Mouse (Mus musculus): Measurements from ENCODE around the gene Snx29. TPM values are rescaled to one million over a fixed set of nuclear protein-coding genes. Genes with fewer than 3 reads are reported as not detected.

Gene Snx29
- total RNA-seq, 2 experiments from 2014 or later: 23.8 to 24.9 TPM

GRCm38 (mm10) chr16:11696767-11697166, 374.1 kb downstream of the Snx29 start:
- no peak overlapping the region for H3K27ac ChIP-seq
- TF ChIP-seq CTCF (conservative IDR thresholded peaks at IDR 0.05): no peak
- DNase-seq (ENCODE audit: low spot score in 2 of 2): no peak
- H3K4me3 ChIP-seq: no peak overlapping the region

DNA sequence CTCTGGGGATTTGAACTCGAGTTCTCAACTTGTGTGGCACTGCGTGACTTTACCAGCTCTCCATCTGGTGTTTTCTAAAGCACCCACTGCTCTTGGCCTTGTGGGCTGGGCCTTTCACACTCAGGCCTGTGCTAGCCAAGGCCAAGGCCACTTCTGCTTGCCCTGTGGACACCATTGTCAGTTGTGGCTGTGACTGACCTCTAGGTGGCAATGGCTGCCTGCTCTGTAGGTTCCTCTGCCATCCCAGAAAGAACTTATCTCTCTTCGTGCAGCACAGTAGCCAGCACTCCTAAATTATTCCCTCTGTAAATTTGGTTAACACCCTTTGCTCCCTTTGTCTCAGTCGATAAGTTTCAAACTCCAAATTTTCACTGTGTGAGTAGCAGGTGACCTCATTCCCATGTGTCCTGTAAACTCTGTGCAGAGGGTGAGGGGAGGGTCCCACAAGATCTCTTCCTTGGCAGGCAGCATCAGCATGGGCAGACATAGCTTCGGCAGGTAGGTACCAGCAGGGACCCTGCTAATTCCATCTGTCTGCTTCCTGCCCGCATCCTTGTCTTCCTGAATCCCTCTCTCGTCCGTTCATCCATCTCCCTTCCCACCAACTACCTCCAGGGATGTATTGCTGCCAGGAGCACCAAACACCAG, 375.1 kb downstream of the Snx29 start:
- peak; percentile 84 for TF ChIP-seq CTCF (conservative IDR thresholded peaks at IDR 0.05)
- Histone ChIP-seq H3K27ac (no peak overlapping the region), H3K4me3 (no peak overlapping the region)
- DNase-seq (ENCODE audit: low spot score in 2 of 2): peak; percentile 42 to 49

DNA sequence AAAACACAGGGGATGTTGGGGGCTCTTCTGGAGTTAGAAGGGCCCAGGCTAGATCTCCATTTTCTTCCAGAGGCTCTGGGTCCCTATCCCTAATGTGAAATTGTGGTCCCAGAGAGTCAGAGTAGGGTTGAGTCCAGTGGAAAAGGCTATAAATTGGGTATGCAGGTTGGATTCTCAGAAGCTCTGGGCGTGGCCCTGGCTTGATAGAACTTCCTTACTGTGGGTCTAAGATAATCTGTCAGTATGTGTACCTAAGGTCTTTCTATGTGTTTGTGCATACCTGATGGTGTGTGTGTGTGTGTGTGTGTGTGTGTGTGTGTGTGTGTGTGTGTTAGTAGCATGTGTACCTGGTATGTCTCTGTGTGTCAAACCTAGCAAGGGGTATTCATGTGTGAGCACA, 378.9 kb downstream of the Snx29 start:
- Histone ChIP-seq H3K27ac (no peak overlapping the region), H3K4me3 (no peak overlapping the region)
- DNase-seq (ENCODE audit: low spot score in 2 of 2): no peak
- TF ChIP-seq CTCF (conservative IDR thresholded peaks at IDR 0.05): no peak

- TF ChIP-seq CTCF (conservative IDR thresholded peaks at IDR 0.05): no peak
- no peak for DNase-seq (ENCODE audit: low spot score in 2 of 2)
- no peak overlapping the region for H3K4me3 ChIP-seq
- no peak overlapping the region for H3K27ac ChIP-seq
These were observed 381.4 kb downstream of the Snx29 start for GRCm38 (mm10) chr16:11704096-11704495.

DNA sequence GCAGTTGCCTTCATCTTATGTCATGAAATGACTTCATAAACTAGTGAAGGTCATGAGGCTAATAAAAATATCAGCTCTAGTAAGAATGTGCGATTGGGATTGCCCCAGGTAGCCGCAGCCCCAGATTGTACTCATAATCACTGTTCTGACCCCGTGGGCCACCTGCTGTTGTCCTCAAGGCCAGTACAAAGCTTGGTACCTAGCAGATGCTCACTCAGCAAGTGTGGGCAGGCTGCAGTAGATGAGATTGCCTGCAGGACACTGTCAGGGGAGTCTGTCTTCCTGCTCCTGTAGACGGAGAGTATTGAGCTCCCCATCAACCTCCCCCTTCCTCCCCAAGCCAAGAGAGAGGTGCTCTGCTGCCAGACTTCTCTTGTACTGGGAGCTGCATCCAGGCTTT, 382.7 kb downstream of the Snx29 start:
- Histone ChIP-seq H3K4me3 (no peak overlapping the region), H3K27ac (no peak overlapping the region; the same call in 1 of the 2 replicates)
- no peak for TF ChIP-seq CTCF (conservative IDR thresholded peaks at IDR 0.05)
- DNase-seq (ENCODE audit: low spot score in 2 of 2): no peak

GRCm38 (mm10) chr16:11708097-11708496, 385.4 kb downstream of the Snx29 start:
- TF ChIP-seq CTCF (conservative IDR thresholded peaks at IDR 0.05): no peak
- no peak for DNase-seq (ENCODE audit: low spot score in 2 of 2)
- Histone ChIP-seq H3K27ac (no peak overlapping the region), H3K4me3 (no peak overlapping the region)

DNA sequence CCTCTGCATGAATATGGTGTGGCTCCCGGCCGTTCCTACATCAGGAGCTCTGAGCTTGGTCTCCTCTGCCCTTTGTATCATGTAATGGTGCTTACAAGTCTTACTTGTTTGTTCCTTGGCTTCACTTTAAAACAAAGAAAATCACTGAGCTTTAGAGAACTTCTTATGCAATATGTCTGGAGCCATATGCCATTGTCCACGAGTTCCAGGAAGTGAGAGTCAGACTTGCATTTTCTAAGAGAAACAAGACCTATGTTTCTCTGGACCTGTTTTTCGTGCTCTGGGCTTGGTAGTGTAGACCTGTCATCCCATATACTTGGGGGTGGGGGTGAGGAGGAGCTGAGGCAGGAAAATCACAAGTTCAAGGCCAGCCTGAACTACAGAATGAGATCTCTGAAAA, 386.7 kb downstream of the Snx29 start:
- H3K27ac ChIP-seq: no peak overlapping the region
- no peak overlapping the region for H3K4me3 ChIP-seq
- no peak for DNase-seq (ENCODE audit: low spot score in 2 of 2)
- no peak for TF ChIP-seq CTCF (conservative IDR thresholded peaks at IDR 0.05)

DNA sequence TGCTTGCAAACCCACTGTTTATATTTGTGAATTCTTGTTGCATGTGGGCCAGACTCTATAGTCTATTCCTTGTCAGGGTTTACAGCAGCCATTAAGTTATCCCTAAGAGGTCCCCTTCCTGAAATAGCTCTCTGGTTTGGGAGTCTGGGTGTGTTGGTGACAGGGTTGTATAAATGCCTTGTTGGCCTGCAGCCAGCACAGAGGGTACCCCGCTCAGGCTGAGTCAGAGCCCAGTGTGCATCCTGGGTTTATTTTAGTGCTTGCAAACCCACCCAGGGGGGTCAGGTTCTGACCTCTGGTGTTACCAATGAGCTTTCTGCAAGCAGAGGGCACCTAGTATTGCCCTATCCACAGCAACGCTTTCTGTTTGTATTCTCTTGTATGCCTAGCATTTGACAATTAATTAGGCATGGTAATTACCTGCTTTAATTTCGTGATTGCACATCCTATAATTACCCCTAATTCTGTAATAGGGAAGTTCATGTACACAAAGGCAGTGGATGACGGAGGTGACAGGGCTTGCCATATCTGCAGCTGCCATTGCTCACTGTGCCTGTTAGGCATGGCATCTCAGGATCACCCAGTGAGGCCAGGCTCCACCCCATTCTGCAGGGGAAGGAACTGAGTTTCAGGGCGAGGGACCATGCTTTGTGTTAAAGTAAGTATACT, 387.4 kb downstream of the Snx29 start:
- no peak overlapping the region for H3K27ac ChIP-seq
- no peak for DNase-seq (ENCODE audit: low spot score in 2 of 2)
- no peak for TF ChIP-seq CTCF (conservative IDR thresholded peaks at IDR 0.05)
- no peak overlapping the region for H3K4me3 ChIP-seq

GRCm38 (mm10) chr16:11713265-11713865, 390.7 kb downstream of the Snx29 start:
- DNase-seq (ENCODE audit: low spot score in 2 of 2): no peak
- H3K4me3 ChIP-seq: no peak overlapping the region
- TF ChIP-seq CTCF (conservative IDR thresholded peaks at IDR 0.05): no peak
- no peak overlapping the region for H3K27ac ChIP-seq

- no peak for TF ChIP-seq CTCF (conservative IDR thresholded peaks at IDR 0.05)
- H3K4me3 ChIP-seq: no peak overlapping the region
- no peak for DNase-seq (ENCODE audit: low spot score in 2 of 2)
- no peak overlapping the region for H3K27ac ChIP-seq
These were observed 394.2 kb downstream of the Snx29 start for GRCm38 (mm10) chr16:11716932-11717331.

GRCm38 (mm10) chr16:11725901-11726300, 403.2 kb downstream of the Snx29 start:
- Histone ChIP-seq H3K27ac (no peak overlapping the region), H3K4me3 (no peak overlapping the region)
- no peak for DNase-seq (ENCODE audit: low spot score in 2 of 2)
- TF ChIP-seq CTCF (conservative IDR thresholded peaks at IDR 0.05): no peak

DNA sequence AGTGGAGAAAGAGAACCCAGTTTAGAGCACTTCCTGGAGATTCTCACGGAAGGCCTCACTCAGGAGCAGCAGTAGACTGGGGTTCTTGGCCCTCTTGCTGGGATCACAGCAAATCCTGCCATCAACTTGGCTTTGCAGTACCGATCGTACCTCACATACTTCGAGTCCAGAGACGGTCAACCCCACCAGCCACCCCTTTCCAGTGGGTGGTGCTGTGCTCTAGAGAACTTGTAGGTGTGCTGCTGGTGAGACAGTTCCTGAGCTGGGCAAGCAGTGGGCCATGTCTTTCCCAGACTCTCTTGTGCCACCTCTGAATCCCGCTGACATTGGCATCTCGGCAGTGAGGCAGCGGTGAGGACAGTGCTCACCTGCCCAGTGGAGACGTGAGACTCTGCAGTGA, 404.6 kb downstream of the Snx29 start:
- no peak overlapping the region for H3K27ac ChIP-seq
- DNase-seq (ENCODE audit: low spot score in 2 of 2): no peak
- no peak for TF ChIP-seq CTCF (conservative IDR thresholded peaks at IDR 0.05)

DNA sequence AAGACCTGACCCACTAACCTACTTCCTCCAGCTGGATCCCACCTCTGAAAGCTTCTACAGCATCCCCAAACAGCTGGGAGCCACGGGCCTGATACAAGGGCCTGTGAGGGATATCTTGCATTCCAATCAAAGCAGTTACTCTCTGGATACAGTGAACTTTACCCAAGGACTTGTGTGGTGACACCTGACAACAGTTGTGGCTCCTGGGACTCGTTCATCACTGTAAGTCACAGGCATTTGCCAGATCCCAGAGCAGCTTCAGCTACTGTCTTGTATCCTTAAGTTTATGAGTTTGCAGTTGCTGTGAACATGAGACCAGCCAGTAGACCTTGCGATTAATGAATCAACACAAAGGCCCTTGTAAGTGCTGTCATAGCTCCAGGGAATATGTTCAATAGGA, 405.4 kb downstream of the Snx29 start:
- Histone ChIP-seq H3K4me3 (no peak overlapping the region), H3K27ac (no peak overlapping the region)
- TF ChIP-seq CTCF (conservative IDR thresholded peaks at IDR 0.05): no peak
- no peak for DNase-seq (ENCODE audit: low spot score in 2 of 2)

More for the DNA sequence above, 404.6 kb downstream of the Snx29 start:
- no peak overlapping the region for H3K4me3 ChIP-seq

DNA sequence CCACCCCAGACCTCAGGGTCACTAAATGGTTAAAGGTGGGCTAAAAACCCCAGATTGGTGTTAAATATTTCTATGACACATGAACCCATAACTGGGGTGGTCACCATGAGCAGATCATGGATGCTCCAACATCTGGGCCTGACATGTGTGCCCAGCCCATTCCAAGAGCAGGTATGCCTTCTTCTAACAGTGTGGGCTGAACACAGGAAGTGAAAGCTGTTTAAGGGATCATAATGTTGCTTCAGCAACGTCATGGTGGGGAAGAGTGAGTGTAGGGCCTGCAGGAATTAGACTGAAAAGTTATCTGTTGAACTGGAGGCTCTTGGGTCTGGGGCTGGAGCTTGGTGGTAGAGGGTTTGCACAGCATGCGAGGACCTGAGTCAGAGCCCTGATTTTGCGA, 405.9 kb downstream of the Snx29 start:
- Histone ChIP-seq H3K4me3 (no peak overlapping the region), H3K27ac (no peak overlapping the region)
- no peak for DNase-seq (ENCODE audit: low spot score in 2 of 2)
- no peak for TF ChIP-seq CTCF (conservative IDR thresholded peaks at IDR 0.05)

All from layer of hippocampus, adult 2 months (tissue).